Mouse (Mus musculus) G1E (cell line): ENCODE data around the gene Gm17324. TPM values are rescaled to one million over a fixed set of nuclear protein-coding genes. Genes with fewer than 3 reads are reported as not detected.
"Not testable (repeated sequence)": the region's sequence is repeated elsewhere in the genome, so short reads cannot be mapped to it uniquely, and the experiment has no call there.

Experiments
- ATAC-seq: 2 replicates; pipeline ENCODE4 v1.8.0; 2016; ENCODE audit warnings: mild to moderate bottlenecking; ENCODE audit not compliant: insufficient number of reproducible peaks, poor library complexity, low FRiP score, severe bottlenecking; ENCODE audit errors: extremely low read depth
- DNase-seq: peaks from one replicate; pipeline ENCODE4 v3.0.0; 2012; ENCODE audit warnings: low spot score
- H3K27me3 ChIP-seq: 2 replicates; pipeline ENCODE4 v1.6.1; 2012; ENCODE audit warnings: mild to moderate bottlenecking, low read length, inconsistent platforms; ENCODE audit not compliant: insufficient read depth
- H3K36me3 ChIP-seq: replicated peaks from 2 replicates; pipeline ENCODE3; 2012; ENCODE audit warnings: mild to moderate bottlenecking, inconsistent platforms
- H3K4me1 ChIP-seq: 2 replicates; pipeline ENCODE4 v1.6.1; 2012; ENCODE audit warnings: low read depth, low read length, inconsistent platforms, mixed read lengths; ENCODE audit not compliant: insufficient read depth
- H3K4me3 ChIP-seq: 2 replicates; pipeline ENCODE4 v1.5.1; 2012; ENCODE audit warnings: low read depth, mild to moderate bottlenecking, inconsistent platforms, low read length, moderate library complexity, mixed read lengths
- H3K9me3 ChIP-seq: replicated peaks from 2 replicates; pipeline ENCODE4 v1.6.1; 2012; ENCODE audit warnings: inconsistent platforms
- CTCF ChIP-seq: IDR thresholded peaks from 2 replicates; pipeline ENCODE4 v1.5.1; 2012; ENCODE audit warnings: low read depth, low read length, inconsistent platforms, mixed read lengths
- GATA1 ChIP-seq: IDR thresholded peaks from 2 replicates; pipeline ENCODE4 v1.6.1; 2012; ENCODE audit warnings: borderline replicate concordance, low read length, inconsistent platforms, mixed read lengths
- GATA2 ChIP-seq: IDR thresholded peaks from 2 replicates; pipeline ENCODE4 v1.6.1; 2012; ENCODE audit warnings: low read depth, low read length, inconsistent platforms, borderline replicate concordance
- POLR2AphosphoS5 ChIP-seq: IDR thresholded peaks from 2 replicates; pipeline ENCODE4 v1.6.1; 2012; ENCODE audit warnings: low read depth, low read length, inconsistent platforms; ENCODE audit not compliant: insufficient replicate concordance
- TAL1 ChIP-seq: conservative IDR thresholded peaks from 2 replicates; pipeline ENCODE4 v1.6.1; 2012; ENCODE audit warnings: low read depth, low read length, inconsistent platforms, mixed read lengths
- polyA plus RNA-seq: library from polyadenylated mRNA; stranded (reverse); fragments of >175 nt; gene quantifications from 2 replicates; pipeline ENCODE4 v1.2.3, GENCODE M21; 2012
- total RNA-seq, 2 experiments: library from RNA; stranded (forward) in 1 of 2; stranded (reverse) in 1 of 2; fragments of 200-1000 nt in 1 of 2; fragments of >200 nt in 1 of 2; fragmentation: Nextera tagmentation in 1 of 2; gene quantifications; 2 replicates each; pipeline ENCODE4 v1.2.3; 2014 to 2017

Gene Gm17324
- total RNA-seq (2014; fragmentation: Nextera tagmentation) (not detected in 2 replicates), total RNA-seq (2017) (0.35 TPM in 1 of 2 replicates, not detected in the other), polyA plus RNA-seq (0.08 TPM in 1 of 2 replicates, not detected in the other)

- H3K36me3 ChIP-seq = peaks cover 36% of the 10 kb centered on the region
- peak within 1 kb of the TSS; percentile 98 for H3K4me3 ChIP-seq
- H3K9me3 ChIP-seq = peaks cover under 1% of the 10 kb centered on the region; the same call in 1 of the 2 replicates
- peak; percentile 93 for DNase-seq
- ATAC-seq = peak; percentile 51
- peaks cover 35% of the 10 kb centered on the region for H3K4me1 ChIP-seq
- H3K27me3 ChIP-seq = peaks cover 8% of the 10 kb centered on the region
- TF ChIP-seq GATA1 = no peak
- TF ChIP-seq GATA2 = no peak
- TF ChIP-seq TAL1 = no peak
- TF ChIP-seq CTCF = no peak
- TF ChIP-seq POLR2AphosphoS5 = no peak
These were observed at the start of gene Gm17324, which contains the start of gene Mto1 for GRCm38 (mm10) chr9:78447973-78448873. Gene Gm17324 (minus strand): TSS chr9:78448786. Gene Mto1 (plus strand): TSS chr9:78448208.

GRCm38 (mm10) chr9:78493171-78493570, 44.6 kb upstream of the Gm17324 start:
- peaks cover 6% of the 10 kb centered on the region for H3K27me3 ChIP-seq
- peaks cover 6% of the 10 kb centered on the region for H3K4me1 ChIP-seq
- no peaks in the 10 kb centered on the region for H3K9me3 ChIP-seq
- no peak for TF ChIP-seq GATA1
- no peak for TF ChIP-seq GATA2
- no peak for TF ChIP-seq TAL1
- no peak for TF ChIP-seq CTCF
- no peak for TF ChIP-seq POLR2AphosphoS5
- no peak overlapping the region for H3K4me3 ChIP-seq
- DNase-seq (no peak), ATAC-seq (no peak)
- no peaks in the 10 kb centered on the region for H3K36me3 ChIP-seq

- Histone ChIP-seq H3K27me3 (peaks cover 6% of the 10 kb centered on the region), H3K4me1 (peaks cover 6% of the 10 kb centered on the region), H3K9me3 (no peaks in the 10 kb centered on the region), H3K36me3 (no peaks in the 10 kb centered on the region), H3K4me3 (no peak overlapping the region)
- TF ChIP-seq POLR2AphosphoS5 (no peak), TAL1 (no peak), GATA1 (no peak), CTCF (no peak), GATA2 (no peak)
- DNase-seq = no peak
- no peak for ATAC-seq
These were observed 43.7 kb upstream of the Gm17324 start for GRCm38 (mm10) chr9:78492254-78492653.

- no peak for ATAC-seq
- Histone ChIP-seq H3K9me3 (no peaks in the 10 kb centered on the region), H3K27me3 (peaks cover 6% of the 10 kb centered on the region), H3K4me1 (peaks cover 6% of the 10 kb centered on the region), H3K4me3 (no peak overlapping the region), H3K36me3 (no peaks in the 10 kb centered on the region)
- no peak for TF ChIP-seq CTCF
- no peak for TF ChIP-seq GATA1
- no peak for DNase-seq
These were observed 42.6 kb upstream of the Gm17324 start for GRCm38 (mm10) chr9:78491169-78491568.

GRCm38 (mm10) chr9:78488890-78489420, 40.4 kb upstream of the Gm17324 start, which contains the start of gene Eef1a1:
Gene Eef1a1 (minus strand): TSS chr9:78489151.
- Histone ChIP-seq H3K4me3 (peak within 1 kb of the TSS; percentile 12; the same call in 1 of the 2 replicates), H3K27me3 (peaks cover 3% of the 10 kb centered on the region; the same call in 1 of the 2 replicates), H3K9me3 (no peaks in the 10 kb centered on the region), H3K36me3 (no peaks in the 10 kb centered on the region), H3K4me1 (peaks cover 6% of the 10 kb centered on the region)
- no peak for TF ChIP-seq CTCF
- no peak for DNase-seq
- peak; percentile 15; the same call in 1 of the 2 replicates for ATAC-seq

GRCm38 (mm10) chr9:78488021-78488420, 39.4 kb upstream of the Gm17324 start:
- not testable (repeated sequence) for DNase-seq, ATAC-seq, H3K9me3 ChIP-seq, H3K36me3 ChIP-seq, H3K27me3 ChIP-seq, H3K4me3 ChIP-seq, H3K4me1 ChIP-seq

- DNase-seq (no peak), ATAC-seq (no peak)
- H3K27me3 ChIP-seq = peaks cover 3% of the 10 kb centered on the region; the same call in 1 of the 2 replicates
- peaks cover 16% of the 10 kb centered on the region for H3K36me3 ChIP-seq
- H3K4me1 ChIP-seq = peaks cover 17% of the 10 kb centered on the region
- TF ChIP-seq CTCF (no peak), TAL1 (no peak), GATA1 (no peak), POLR2AphosphoS5 (no peak), GATA2 (no peak)
- H3K9me3 ChIP-seq = no peaks in the 10 kb centered on the region
- H3K4me3 ChIP-seq = no peak overlapping the region
These were observed 36.1 kb upstream of the Gm17324 start for GRCm38 (mm10) chr9:78484660-78485059.
